Mouse (Mus musculus): Measurements from ENCODE around the gene Npb. TPM values are rescaled to one million over a fixed set of nuclear protein-coding genes. Genes with fewer than 3 reads are reported as not detected.

Npb gene
- polyA plus RNA-seq, 1 experiment from 2014 or later: 0.79 TPM

- ATAC-seq (ENCODE audit: low FRiP score): no peak
- peak overlapping the region; percentile 96 for H3K4me3 ChIP-seq
- no peaks in the 10 kb centered on the region for H3K27me3 ChIP-seq
- no peak overlapping the region for H3K27ac ChIP-seq
- H3K4me1 ChIP-seq (replicated peaks): peaks cover 35% of the 10 kb centered on the region
- 48% methylated on average over 5 of the region's 5 CpGs for WGBS
- peak overlapping the region; percentile 86 for H3K9ac ChIP-seq
- H3K4me2 ChIP-seq: peak overlapping the region; percentile 91
- no peaks in the 10 kb centered on the region for H3K9me3 ChIP-seq
- H3K36me3 ChIP-seq: peaks cover 43% of the 10 kb centered on the region
Measured at GRCm38 (mm10) chr11:120574278-120574600, 34.0 kb upstream of the Npb start.

GRCm38 (mm10) chr11:120575046-120575445, 33.2 kb upstream of the Npb start:
- 95% methylated on average over 2 of the region's 2 CpGs for WGBS
- H3K9me3 ChIP-seq: no peaks in the 10 kb centered on the region
- H3K36me3 ChIP-seq: peaks cover 44% of the 10 kb centered on the region
- no peak overlapping the region for H3K27ac ChIP-seq
- no peak for ATAC-seq (ENCODE audit: low FRiP score)
- no peaks in the 10 kb centered on the region for H3K27me3 ChIP-seq
- no peak overlapping the region for H3K4me2 ChIP-seq
- H3K4me3 ChIP-seq: no peak overlapping the region
- H3K4me1 ChIP-seq (replicated peaks): peaks cover 43% of the 10 kb centered on the region
- H3K9ac ChIP-seq: peak overlapping the region; percentile 86; the same call in 1 of the 2 replicates

- Histone ChIP-seq H3K36me3 (peaks cover 35% of the 10 kb centered on the region), H3K27me3 (no peaks in the 10 kb centered on the region), H3K9me3 (no peaks in the 10 kb centered on the region), H3K4me1 (replicated peaks) (peaks cover 47% of the 10 kb centered on the region), H3K27ac (no peak overlapping the region), H3K9ac (peak overlapping the region; percentile 35; the same call in 1 of the 2 replicates), H3K4me3 (no peak overlapping the region), H3K4me2 (no peak overlapping the region)
- no peak for ATAC-seq (ENCODE audit: low FRiP score)
Measured at GRCm38 (mm10) chr11:120575940-120576339, 32.3 kb upstream of the Npb start.

- H3K27ac ChIP-seq: no peak overlapping the region
- H3K27me3 ChIP-seq: no peaks in the 10 kb centered on the region
- H3K4me3 ChIP-seq: no peak overlapping the region
- H3K9me3 ChIP-seq: no peaks in the 10 kb centered on the region
- peaks cover 41% of the 10 kb centered on the region for H3K4me1 ChIP-seq (replicated peaks)
- ATAC-seq (ENCODE audit: low FRiP score): no peak
- peaks cover 31% of the 10 kb centered on the region for H3K36me3 ChIP-seq
- 87% methylated on average over 3 of the region's 3 CpGs for WGBS
- peak overlapping the region; percentile 35; the same call in 1 of the 2 replicates for H3K9ac ChIP-seq
- H3K4me2 ChIP-seq: no peak overlapping the region
Measured at GRCm38 (mm10) chr11:120576365-120576981, 31.8 kb upstream of the Npb start.

GRCm38 (mm10) chr11:120577211-120578023, 30.9 kb upstream of the Npb start:
- Histone ChIP-seq H3K4me2 (no peak overlapping the region), H3K4me3 (no peak overlapping the region), H3K9me3 (no peaks in the 10 kb centered on the region), H3K36me3 (peaks cover 31% of the 10 kb centered on the region), H3K9ac (no peak overlapping the region), H3K4me1 (replicated peaks) (peaks cover 41% of the 10 kb centered on the region), H3K27ac (0 out of 2 replicates have a peak overlapping the region, but pooled peaks have one; percentile 35), H3K27me3 (no peaks in the 10 kb centered on the region)
- WGBS: 84% methylated on average over 7 of the region's 7 CpGs
- ATAC-seq (ENCODE audit: low FRiP score): no peak

- 0 out of 2 replicates have a peak overlapping the region, but pooled peaks have one; percentile 97 for H3K9ac ChIP-seq
- peaks cover 44% of the 10 kb centered on the region for H3K4me1 ChIP-seq (replicated peaks)
- 89% methylated on average over 10 of the region's 10 CpGs for WGBS
- H3K27me3 ChIP-seq: no peaks in the 10 kb centered on the region
- ATAC-seq (ENCODE audit: low FRiP score): no peak
- no peaks in the 10 kb centered on the region for H3K9me3 ChIP-seq
- no peak overlapping the region for H3K4me3 ChIP-seq
- H3K27ac ChIP-seq: 0 out of 2 replicates have a peak overlapping the region, but pooled peaks have one; percentile 35
- no peak overlapping the region for H3K4me2 ChIP-seq
- H3K36me3 ChIP-seq: peaks cover 31% of the 10 kb centered on the region
Measured at GRCm38 (mm10) chr11:120578024-120578693, 30.1 kb upstream of the Npb start.

GRCm38 (mm10) chr11:120578694-120579243, 29.5 kb upstream of the Npb start:
- Histone ChIP-seq H3K27ac (no peak overlapping the region), H3K27me3 (no peaks in the 10 kb centered on the region), H3K36me3 (peaks cover 31% of the 10 kb centered on the region), H3K4me1 (replicated peaks) (peaks cover 42% of the 10 kb centered on the region), H3K4me2 (0 out of 2 replicates have a peak overlapping the region, but pooled peaks have one; percentile 95), H3K9me3 (0 out of 2 replicates have a peak, but pooled peaks cover under 1% of the 10 kb centered on the region), H3K4me3 (no peak overlapping the region), H3K9ac (peak overlapping the region; percentile 97)
- ATAC-seq (ENCODE audit: low FRiP score): no peak
- WGBS: 84% methylated on average over 11 of the region's 11 CpGs

GRCm38 (mm10) chr11:120579316-120580107, 28.8 kb upstream of the Npb start:
- peak overlapping the region; percentile 95 for H3K4me2 ChIP-seq
- H3K27ac ChIP-seq: peak overlapping the region; percentile 98
- WGBS: 64% methylated on average over 15 of the region's 15 CpGs
- H3K4me3 ChIP-seq: peak overlapping the region; percentile 92
- peak overlapping the region; percentile 97 for H3K9ac ChIP-seq
- peaks cover 34% of the 10 kb centered on the region for H3K36me3 ChIP-seq
- H3K4me1 ChIP-seq (replicated peaks): peaks cover 34% of the 10 kb centered on the region
- peaks cover 4% of the 10 kb centered on the region; the same call in 1 of the 2 replicates for H3K9me3 ChIP-seq
- ATAC-seq (ENCODE audit: low FRiP score): no peak
- no peaks in the 10 kb centered on the region for H3K27me3 ChIP-seq

- H3K9me3 ChIP-seq: peaks cover 4% of the 10 kb centered on the region; the same call in 1 of the 2 replicates
- peak overlapping the region; percentile 97 for H3K9ac ChIP-seq
- H3K27me3 ChIP-seq: no peaks in the 10 kb centered on the region
- ATAC-seq (ENCODE audit: low FRiP score): no peak
- 60% methylated on average over 7 of the region's 7 CpGs for WGBS
- peak overlapping the region; percentile 92 for H3K4me3 ChIP-seq
- peaks cover 31% of the 10 kb centered on the region for H3K4me1 ChIP-seq (replicated peaks)
- H3K27ac ChIP-seq: peak overlapping the region; percentile 98
- peak overlapping the region; percentile 95 for H3K4me2 ChIP-seq
- H3K36me3 ChIP-seq: peaks cover 38% of the 10 kb centered on the region
Measured at GRCm38 (mm10) chr11:120580190-120580589, 28.1 kb upstream of the Npb start.

GRCm38 (mm10) chr11:120580871-120581331, 27.4 kb upstream of the Npb start:
- Histone ChIP-seq H3K27me3 (no peaks in the 10 kb centered on the region), H3K36me3 (peaks cover 45% of the 10 kb centered on the region), H3K9me3 (peaks cover 4% of the 10 kb centered on the region; the same call in 1 of the 2 replicates), H3K4me2 (peak overlapping the region; percentile 95), H3K9ac (peak overlapping the region; percentile 97), H3K27ac (peak overlapping the region; percentile 98), H3K4me1 (replicated peaks) (peaks cover 31% of the 10 kb centered on the region), H3K4me3 (peak overlapping the region; percentile 92)
- whole genome bisulfite sequencing: 0% methylated on average over 35 of the region's 44 CpGs
- ATAC-seq (ENCODE audit: low FRiP score): peak; percentile 21; the same call in 1 of the 2 replicates

Measured in hindbrain, embryonic 13.5 days (tissue).